Mouse (Mus musculus): ENCODE measurements around the gene Gp1ba.

GRCm38 (mm10) chr11:70668771-70669505, 30.0 kb downstream of the Gp1ba start, which contains the start of gene Spag7:
- peak; percentile 84 for TF ChIP-seq POLR2AphosphoS2 (IDR thresholded peaks at IDR 0.05; ENCODE audit: low read length)
- peak; percentile 51; the same call in 1 of the 2 replicates for TF ChIP-seq MAZ (IDR thresholded peaks at IDR 0.05; ENCODE audit: low read depth, low read length)
- TF ChIP-seq EP300 (IDR thresholded peaks at IDR 0.05; ENCODE audit: low read depth in 1 of 2, low read length in 2 of 2): no peak; a peak in 1 of 4 replicates
- no peak for TF ChIP-seq JUND (IDR thresholded peaks at IDR 0.05; ENCODE audit: low read depth, low read length)
